Mouse (Mus musculus) intestine, postnatal 0 days (tissue): ENCODE measurements around the gene Ugt1a6b. TPM values are rescaled to one million over a fixed set of nuclear protein-coding genes. Genes with fewer than 3 reads are reported as not detected.

ENCODE experiments used
- ATAC-seq: fragments of 200-750 bp; cut with Nextera tagmentation; 2 replicates; pipeline ENCODE4 v1.8.0; 2017; ENCODE audit warnings: mild to moderate bottlenecking, moderate TSS enrichment, moderate library complexity
- H3K27ac ChIP-seq: fragments of 300-500 bp; sonication (generic); 2 replicates; pipeline ENCODE4 v1.5.1; 2014; ENCODE audit warnings: mild to moderate bottlenecking, low read depth, low read length, moderate library complexity
- H3K27me3 ChIP-seq: fragments of 300-500 bp; sonication (generic); replicated peaks from 2 replicates; pipeline ENCODE4 v1.6.1; 2014; ENCODE audit warnings: low read length, mixed read lengths; ENCODE audit not compliant: control insufficient read depth, insufficient read depth
- H3K36me3 ChIP-seq: fragments of 300-500 bp; sonication (generic); 2 replicates; pipeline ENCODE4 v1.6.1; 2014; ENCODE audit warnings: mild to moderate bottlenecking, moderate library complexity; ENCODE audit not compliant: control insufficient read depth, insufficient read depth
- H3K4me1 ChIP-seq: fragments of 300-500 bp; sonication (generic); replicated peaks from 2 replicates; pipeline ENCODE4 v1.6.1; 2014; ENCODE audit warnings: antibody characterized with exemption, low read length, mixed read lengths; ENCODE audit not compliant: control insufficient read depth, insufficient read depth
- H3K4me2 ChIP-seq: fragments of 300-500 bp; sonication (generic); replicated peaks from 2 replicates; pipeline ENCODE4 v1.6.1; 2014; ENCODE audit warnings: low read depth, mild to moderate bottlenecking, moderate library complexity
- H3K4me3 ChIP-seq: fragments of 300-500 bp; sonication (generic); 2 replicates; pipeline ENCODE4 v1.5.1; 2014; ENCODE audit warnings: low read depth, low read length
- H3K9ac ChIP-seq: fragments of 300-500 bp; sonication (generic); 2 replicates; pipeline ENCODE4 v1.6.1; 2014; ENCODE audit warnings: mild to moderate bottlenecking, low read depth, low read length
- H3K9me3 ChIP-seq: fragments of 300-500 bp; sonication (generic); 2 replicates; pipeline ENCODE4 v1.6.1; 2016; ENCODE audit warnings: mixed run types; ENCODE audit not compliant: control insufficient read depth
- CTCF ChIP-seq: sonication (generic); IDR thresholded peaks from 2 replicates; pipeline ENCODE4 v1.5.1; 2016; ENCODE audit warnings: low read depth, mild to moderate bottlenecking, control low read depth, antibody characterized with exemption, moderate library complexity
- WGBS: fragments of 180-500 bp; shearing (Covaris S2); extraction: QIAGEN DNeasy Blood & Tissue Kit; methylation state at CpG from one replicate; pipeline ENCODE4 v1.1.7; 2014; 5-methylcytosine and 5-hydroxymethylcytosine counted together
- polyA plus RNA-seq: library from polyadenylated mRNA; unstranded; fragments of >200 nt; fragmentation: Nextera tagmentation; extraction: Ambion mirVana; gene quantifications from 2 replicates; pipeline ENCODE4 v1.2.1, GENCODE M21; 2015

Gene Ugt1a6b
- polyA plus RNA-seq, 1 experiment from 2014 or later, result 0.35 TPM

- H3K27ac ChIP-seq, result peak overlapping the region; percentile 62
- ATAC-seq, result peak; percentile 39
- H3K9me3 ChIP-seq, result 0 out of 2 replicates have a peak, but pooled peaks cover 6% of the 10 kb centered on the region
- no peaks in the 10 kb centered on the region for H3K27me3 ChIP-seq
- no peaks in the 10 kb centered on the region for H3K36me3 ChIP-seq
- peaks cover 4% of the 10 kb centered on the region; the same call in 1 of the 2 replicates for H3K4me1 ChIP-seq
- H3K4me2 ChIP-seq, result no peak overlapping the region
- no peak overlapping the region for H3K4me3 ChIP-seq
- 53% methylated on average over 2 of the region's 2 CpGs for WGBS
- no peak for TF ChIP-seq CTCF
- H3K9ac ChIP-seq, result no peak overlapping the region
Measured at GRCm38 (mm10) chr1:88206843-88207479, 103.9 kb downstream of the Ugt1a6b start.

- Histone ChIP-seq H3K27me3 (no peaks in the 10 kb centered on the region), H3K9ac (no peak within 1 kb of the TSS), H3K4me3 (no peak within 1 kb of the TSS), H3K9me3 (peaks cover 43% of the 10 kb centered on the region), H3K4me2 (peak within 1 kb of the TSS; percentile 0), H3K27ac (peak within 1 kb of the TSS; percentile 3; the same call in 1 of the 2 replicates), H3K36me3 (no peaks in the 10 kb centered on the region), H3K4me1 (peaks cover 4% of the 10 kb centered on the region; the same call in 1 of the 2 replicates)
- ATAC-seq, result peak; percentile 63
- 60% methylated on average over 8 of the region's 8 CpGs for WGBS
- no peak for TF ChIP-seq CTCF
Measured at GRCm38 (mm10) chr1:88211812-88212211, 108.8 kb downstream of the Ugt1a6b start, which contains the start of gene Ugt1a1. Gene Ugt1a1 (plus strand): TSS chr1:88211959.

- peak overlapping the region; percentile 0 for H3K4me2 ChIP-seq
- peak; percentile 1; the same call in 1 of the 2 replicates for ATAC-seq
- H3K27me3 ChIP-seq, result no peaks in the 10 kb centered on the region
- no peaks in the 10 kb centered on the region for H3K36me3 ChIP-seq
- no peak overlapping the region for H3K27ac ChIP-seq
- no peak for TF ChIP-seq CTCF
- no peak overlapping the region for H3K9ac ChIP-seq
- 0 out of 2 replicates have a peak, but pooled peaks cover 2% of the 10 kb centered on the region for H3K4me1 ChIP-seq
- H3K9me3 ChIP-seq, result peaks cover 49% of the 10 kb centered on the region
- WGBS, result 57% methylated on average over 8 of the region's 8 CpGs
- no peak overlapping the region for H3K4me3 ChIP-seq
Measured at GRCm38 (mm10) chr1:88212341-88213045, 109.4 kb downstream of the Ugt1a6b start.

- Histone ChIP-seq H3K36me3 (no peaks in the 10 kb centered on the region), H3K4me3 (no peak overlapping the region), H3K27ac (no peak overlapping the region), H3K4me2 (peak overlapping the region; percentile 9; the same call in 1 of the 2 replicates), H3K4me1 (no peaks in the 10 kb centered on the region), H3K9ac (no peak overlapping the region), H3K27me3 (no peaks in the 10 kb centered on the region), H3K9me3 (peaks cover 52% of the 10 kb centered on the region)
- TF ChIP-seq CTCF, result no peak
- ATAC-seq, result no peak
- 71% methylated on average over 1 of the region's 1 CpGs for WGBS
Measured at GRCm38 (mm10) chr1:88213061-88213460, 110.0 kb downstream of the Ugt1a6b start.

GRCm38 (mm10) chr1:88213766-88214461, 110.9 kb downstream of the Ugt1a6b start:
- peak; percentile 76 for ATAC-seq
- 70% methylated on average over 2 of the region's 2 CpGs for WGBS
- H3K9me3 ChIP-seq, result peaks cover 52% of the 10 kb centered on the region

GRCm38 (mm10) chr1:88214462-88214952, 111.5 kb downstream of the Ugt1a6b start:
- H3K4me2 ChIP-seq, result peak overlapping the region; percentile 9
- H3K4me1 ChIP-seq, result no peaks in the 10 kb centered on the region
- no peak overlapping the region for H3K9ac ChIP-seq
- no peak for TF ChIP-seq CTCF
- peaks cover 52% of the 10 kb centered on the region for H3K9me3 ChIP-seq
- H3K36me3 ChIP-seq, result no peaks in the 10 kb centered on the region
- H3K27ac ChIP-seq, result no peak overlapping the region
- WGBS, result 80% methylated on average over 2 of the region's 2 CpGs
- H3K4me3 ChIP-seq, result no peak overlapping the region
- no peaks in the 10 kb centered on the region for H3K27me3 ChIP-seq
- ATAC-seq, result no peak

More at GRCm38 (mm10) chr1:88213766-88214461, 110.9 kb downstream of the Ugt1a6b start:
- H3K36me3 ChIP-seq, result no peaks in the 10 kb centered on the region
- H3K9ac ChIP-seq, result no peak overlapping the region
- no peaks in the 10 kb centered on the region for H3K4me1 ChIP-seq
- peak overlapping the region; percentile 15 for H3K27ac ChIP-seq
- H3K27me3 ChIP-seq, result no peaks in the 10 kb centered on the region
- H3K4me3 ChIP-seq, result 0 out of 2 replicates have a peak overlapping the region, but pooled peaks have one; percentile 0
- TF ChIP-seq CTCF, result no peak
- H3K4me2 ChIP-seq, result peak overlapping the region; percentile 9
